Mouse (Mus musculus) kidney, adult 2 months (tissue): ENCODE results near the gene Olfml2a. TPM values are rescaled to one million over a fixed set of nuclear protein-coding genes. Genes with fewer than 3 reads are reported as not detected.

Experiments
- DNase-seq: peaks from one replicate; pipeline ENCODE4 v3.0.0; 2021
- H3K27ac ChIP-seq: fragments of 200-500 bp; 2 replicates; pipeline ENCODE4 v1.5.1; 2012; ENCODE audit warnings: low read depth, low read length, control low read depth, inconsistent platforms; ENCODE audit not compliant: insufficient read depth
- H3K27me3 ChIP-seq: fragments of 200-500 bp; replicated peaks from 2 replicates; pipeline ENCODE4 v1.6.1; 2012; ENCODE audit warnings: mild to moderate bottlenecking, moderate library complexity, low read length, inconsistent platforms; ENCODE audit not compliant: control insufficient read depth, insufficient read depth
- H3K36me3 ChIP-seq: fragments of 200-500 bp; 2 replicates; pipeline ENCODE4 v1.6.1; 2012; ENCODE audit warnings: mild to moderate bottlenecking, moderate library complexity, low read length, inconsistent platforms; ENCODE audit not compliant: control insufficient read depth, insufficient read depth
- H3K4me1 ChIP-seq: fragments of 200-500 bp; 2 replicates; pipeline ENCODE4 v1.6.1; 2011; ENCODE audit warnings: low read length; ENCODE audit not compliant: control insufficient read depth, insufficient read depth
- H3K4me3 ChIP-seq: fragments of 200-500 bp; 2 replicates; pipeline ENCODE4 v1.5.1; 2011; ENCODE audit warnings: mild to moderate bottlenecking, low read depth, low read length, control low read depth; ENCODE audit not compliant: insufficient read depth
- CTCF ChIP-seq: fragments of 200-500 bp; conservative IDR thresholded peaks from 2 replicates; pipeline ENCODE4 v1.5.1; 2011; ENCODE audit warnings: low read depth, mild to moderate bottlenecking, control low read depth, low read length, moderate library complexity, mixed read lengths; ENCODE audit not compliant: insufficient read depth, insufficient read length
- POLR2A ChIP-seq: fragments of 200-500 bp; IDR thresholded peaks from one replicate; pipeline ENCODE4 v1.6.1; 2011; ENCODE audit warnings: low read depth, low read length, control low read depth
- WGBS: fragments of 180-500 bp; shearing (Covaris S2); methylation state at CpG from one replicate; pipeline ENCODE4 v1.1.7; 2018; 5-methylcytosine and 5-hydroxymethylcytosine counted together
- polyA plus RNA-seq: library from polyadenylated mRNA; depleted of rRNA; stranded (reverse); fragments of >200 nt; gene quantifications from 2 replicates; pipeline ENCODE4 v1.2.3, GENCODE M21; 2012; rRNA removed

Gene Olfml2a
- 0.98 and 1.2 TPM in 2 replicates for polyA plus RNA-seq

- Histone ChIP-seq H3K4me3 (peak within 1 kb of the TSS; percentile 47), H3K27me3 (no peaks in the 10 kb centered on the region), H3K36me3 (no peaks in the 10 kb centered on the region), H3K4me1 (no peaks in the 10 kb centered on the region), H3K27ac (no peak within 1 kb of the TSS)
- TF ChIP-seq CTCF: peak; percentile 65
- TF ChIP-seq POLR2A: no peak
- WGBS: 14% methylated on average over 31 of the region's 32 CpGs
- peak; percentile 74 for DNase-seq
Observed at GRCm38 (mm10) chr2:38931851-38932667, at the start of gene Olfml2a. Gene Olfml2a (plus strand): TSS chr2:38931978.

- no peak for DNase-seq
- no peaks in the 10 kb centered on the region for H3K36me3 ChIP-seq
- no peak overlapping the region for H3K27ac ChIP-seq
- H3K27me3 ChIP-seq: no peaks in the 10 kb centered on the region
- H3K4me3 ChIP-seq: no peak overlapping the region
- TF ChIP-seq POLR2A (no peak), CTCF (no peak)
- H3K4me1 ChIP-seq: no peaks in the 10 kb centered on the region
Observed at GRCm38 (mm10) chr2:38902866-38903265, 28.9 kb upstream of the Olfml2a start.

- Histone ChIP-seq H3K4me1 (no peaks in the 10 kb centered on the region), H3K4me3 (no peak overlapping the region), H3K27ac (no peak overlapping the region), H3K27me3 (no peaks in the 10 kb centered on the region), H3K36me3 (no peaks in the 10 kb centered on the region)
- WGBS: 74% methylated on average over 1 of the region's 1 CpGs
- no peak for TF ChIP-seq CTCF
- no peak for TF ChIP-seq POLR2A
- no peak for DNase-seq
Observed at GRCm38 (mm10) chr2:38904290-38904689, 27.5 kb upstream of the Olfml2a start.

GRCm38 (mm10) chr2:38906097-38906496, 25.7 kb upstream of the Olfml2a start:
- Histone ChIP-seq H3K36me3 (no peaks in the 10 kb centered on the region), H3K27me3 (no peaks in the 10 kb centered on the region), H3K27ac (no peak overlapping the region), H3K4me3 (no peak overlapping the region), H3K4me1 (no peaks in the 10 kb centered on the region)
- TF ChIP-seq POLR2A: no peak
- TF ChIP-seq CTCF: no peak
- 63% methylated on average over 5 of the region's 5 CpGs for WGBS
- DNase-seq: peak; percentile 9

GRCm38 (mm10) chr2:38908604-38909003, 23.2 kb upstream of the Olfml2a start:
- H3K36me3 ChIP-seq: no peaks in the 10 kb centered on the region
- no peaks in the 10 kb centered on the region for H3K4me1 ChIP-seq
- no peaks in the 10 kb centered on the region for H3K27me3 ChIP-seq
- no peak for DNase-seq
- no peak overlapping the region for H3K4me3 ChIP-seq
- WGBS: 51% methylated on average over 1 of the region's 1 CpGs
- TF ChIP-seq CTCF (no peak), POLR2A (no peak)
- H3K27ac ChIP-seq: no peak overlapping the region

- 81% methylated on average over 1 of the region's 1 CpGs for WGBS
- H3K27me3 ChIP-seq: no peaks in the 10 kb centered on the region
- TF ChIP-seq POLR2A: no peak
- no peak for TF ChIP-seq CTCF
- no peaks in the 10 kb centered on the region for H3K36me3 ChIP-seq
- no peak for DNase-seq
- H3K27ac ChIP-seq: no peak overlapping the region
- H3K4me1 ChIP-seq: peaks cover 2% of the 10 kb centered on the region; the same call in 1 of the 2 replicates
- H3K4me3 ChIP-seq: no peak overlapping the region
Observed at GRCm38 (mm10) chr2:38914517-38914916, 17.3 kb upstream of the Olfml2a start.

- no peak overlapping the region for H3K27ac ChIP-seq
- DNase-seq: no peak
- no peaks in the 10 kb centered on the region for H3K27me3 ChIP-seq
- no peak for TF ChIP-seq CTCF
- no peak for TF ChIP-seq POLR2A
- no peaks in the 10 kb centered on the region for H3K36me3 ChIP-seq
- H3K4me3 ChIP-seq: no peak overlapping the region
- peaks cover 2% of the 10 kb centered on the region; the same call in 1 of the 2 replicates for H3K4me1 ChIP-seq
- 52% methylated on average over 4 of the region's 4 CpGs for WGBS
Observed at GRCm38 (mm10) chr2:38914965-38915364, 16.8 kb upstream of the Olfml2a start.
